Mouse (Mus musculus) Patski (cell line): ENCODE data around the gene Caprin2. TPM values are rescaled to one million over a fixed set of nuclear protein-coding genes. Genes with fewer than 3 reads are reported as not detected.

Experiments
- ATAC-seq: fragments of 100-300 bp; one replicate; pipeline ENCODE4 v1.8.0; 2021
- CTCF ChIA-PET: fragments of 350-600 bp; sonication (Branson Sonifier 250); formaldehyde crosslinking; loops from one replicate; lab custom pipeline; 2022; ENCODE audit warnings: inconsistent platforms; lab: Charles Lee
- POLR2A ChIA-PET: fragments of 350-600 bp; sonication (Branson Sonifier 250); formaldehyde crosslinking; loops from one replicate; lab custom pipeline; 2022; ENCODE audit warnings: antibody characterized with exemption, inconsistent platforms; lab: Charles Lee
- DNase-seq: peaks from one replicate; pipeline ENCODE4 v3.0.0-alpha.2; 2011; ENCODE audit warnings: low read depth, low spot score
- H3K27me3 ChIP-seq: fragments of 371-371 bp; one replicate; pipeline ENCODE4 v1.5.1; 2021
- CTCF ChIP-seq: fragments of 100-300 bp; IDR thresholded peaks from one replicate; pipeline ENCODE4 v1.5.1; 2021
- in situ Hi-C: fragments of 300-500 bp; cut with MboI; formaldehyde crosslinking; loops from 3 replicates; pipeline ENCODE4 v1.11.1; 2018; ENCODE audit warnings: low pct_unique_long_range_greater_than_20kb, mixed read lengths
- polyA plus RNA-seq: library from polyadenylated mRNA; unstranded; gene quantifications from one replicate; pipeline ENCODE4 v1.2.3, GENCODE M21; 2021

The Caprin2 gene
- polyA plus RNA-seq, 1 experiment from 2014 or later: 16.6 TPM

DNA sequence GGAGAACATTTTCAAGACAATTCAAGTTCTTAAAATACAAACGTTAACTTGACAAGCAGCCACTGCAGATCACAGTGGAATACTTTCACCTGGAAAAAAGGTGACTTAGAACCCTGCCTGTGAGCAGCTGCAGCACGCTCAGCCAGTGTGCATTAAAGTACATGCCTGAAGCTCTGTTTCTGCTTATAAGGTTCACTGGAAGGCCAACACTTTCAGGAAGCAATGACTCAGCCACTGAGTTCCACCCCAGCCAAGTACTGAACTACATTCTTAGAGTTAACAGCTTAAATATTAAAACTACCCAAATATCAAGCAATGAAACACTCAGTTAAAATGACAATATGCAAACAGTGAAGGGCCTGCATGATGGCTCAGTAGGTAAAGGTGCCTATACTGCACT lies 84.9 kb downstream of the Caprin2 start:
- ChIA-PET POLR2A (interaction anchor here (0.5 kb wide), 1 partner anchor 508 kb away, joined by 5 read pairs; no protein-coding TSS in a partner anchor), CTCF (interaction anchor here (1.1 to 3.0 kb wide), 3 partner anchors 10 to 20 kb away, joined by 3 to 11 read pairs (median 3); partner anchors contain the start of gene Ipo8)
- no peak for DNase-seq
- no peak for ATAC-seq
- in situ Hi-C loops: no loop called here
- no peaks in the 10 kb centered on the region for H3K27me3 ChIP-seq
- no peak for TF ChIP-seq CTCF

DNA sequence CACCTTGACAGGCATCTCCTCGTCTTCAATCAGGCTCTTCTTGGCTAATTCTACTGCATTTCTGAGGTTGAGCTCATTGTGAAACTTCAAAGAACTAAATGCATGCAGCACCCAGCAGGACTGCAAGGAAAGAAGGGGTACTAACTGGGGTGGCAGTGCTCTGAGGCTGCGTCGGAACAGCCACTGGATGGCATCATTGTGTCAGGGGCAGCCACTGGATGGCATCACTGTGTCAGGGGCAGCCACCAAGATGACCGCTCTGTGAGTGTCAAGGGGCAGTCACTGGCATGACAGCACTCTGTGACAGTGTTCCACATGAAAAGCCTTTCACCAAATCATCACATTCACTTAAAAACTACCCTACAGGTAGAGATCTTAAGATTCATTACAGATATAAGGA lies 96.3 kb downstream of the Caprin2 start:
- no peak for TF ChIP-seq CTCF
- ATAC-seq (no peak), DNase-seq (no peak)
- in situ Hi-C loops: no loop called here
- ChIA-PET CTCF (interaction anchor here (1.5 kb wide), 2 partner anchors 9 to 25 kb away, joined by 3 to 4 read pairs; no protein-coding TSS in a partner anchor), POLR2A (no interaction called here)
- no peaks in the 10 kb centered on the region for H3K27me3 ChIP-seq

DNA sequence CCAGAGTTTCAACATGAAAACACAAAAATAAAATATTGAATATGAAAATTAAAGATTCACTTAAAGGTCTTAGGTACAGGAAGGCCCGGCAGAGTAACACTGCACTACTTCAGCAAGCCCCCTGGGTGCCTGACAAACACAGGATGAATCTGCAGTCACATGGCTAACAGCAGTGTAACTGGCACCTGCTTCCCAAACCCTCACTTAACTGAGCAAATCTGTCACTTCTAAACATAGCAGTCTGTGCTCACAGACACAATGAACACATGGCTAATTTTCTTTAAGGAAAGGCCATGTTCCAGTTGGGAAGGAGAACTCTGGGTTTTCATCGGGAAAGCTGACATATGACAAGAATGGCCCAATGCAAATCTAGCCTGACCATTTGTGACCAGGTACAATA lies 100.9 kb downstream of the Caprin2 start:
- POLR2A ChIA-PET: interaction anchor here (1.0 to 1.2 kb wide), 2 partner anchors 54 to 576 kb away, joined by 3 read pairs; no protein-coding TSS in a partner anchor
- H3K27me3 ChIP-seq: no peaks in the 10 kb centered on the region
- ATAC-seq (no peak), DNase-seq (no peak)
- CTCF ChIA-PET: no interaction called here
- no peak for TF ChIP-seq CTCF
- in situ Hi-C loops: no loop called here

Other genes with a start within 250 kb of the Caprin2 start
- gene Ipo8, start 64.8 kb downstream of the Caprin2 start, polyA plus RNA-seq: 51.6 TPM
- 72.4 TPM for gene Sinhcaf, start 50.2 kb upstream of the Caprin2 start, polyA plus RNA-seq
- 6.4 TPM for gene Dennd5b, start 205.4 kb upstream of the Caprin2 start, polyA plus RNA-seq
- not detected for gene Gm10203, start 233.9 kb upstream of the Caprin2 start, polyA plus RNA-seq
- 13.5 TPM for gene Etfbkmt, start 243.6 kb upstream of the Caprin2 start, polyA plus RNA-seq